Mouse (Mus musculus): Measurements from ENCODE around the gene Gm10577.
A peak's percentile ranks its signal among the peaks of the same experiment; 100 is the strongest.

The Gm10577 gene

DNA sequence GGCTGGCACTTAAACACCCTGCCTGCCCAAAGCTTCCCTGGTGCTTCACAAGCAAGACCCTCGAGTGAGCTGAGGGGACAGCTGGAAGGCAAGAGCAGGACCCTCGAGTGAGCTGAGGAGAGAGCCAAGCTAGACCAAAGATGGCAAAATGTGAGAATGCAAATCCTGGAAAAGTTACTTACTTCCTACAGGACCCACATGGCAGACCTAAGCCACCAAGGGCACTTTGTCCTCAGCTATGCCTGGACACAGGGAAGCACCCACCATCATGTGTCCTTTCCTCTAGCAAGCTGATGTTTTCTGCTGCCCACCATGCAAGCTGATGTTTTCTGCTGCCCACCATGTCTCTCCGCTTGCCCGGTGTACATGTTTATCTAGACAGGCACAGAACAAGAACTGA lies at the start of gene Gm10577:
Gene Gm10577 (minus strand): TSS at position 101 of the 400 bp plus-strand sequence.
- no peak for DNase-seq (ENCODE audit: low read depth, low spot score)
- H3K36me3 ChIP-seq (ENCODE audit: control insufficient read depth, insufficient read depth, low read length, poor library complexity, severe bottlenecking): no peaks in the 10 kb centered on the region
- H3K27me3 ChIP-seq (ENCODE audit: control insufficient read depth, insufficient read depth, low read length, poor library complexity, severe bottlenecking): no peaks in the 10 kb centered on the region

- Histone ChIP-seq H3K27me3 (ENCODE audit: control insufficient read depth, insufficient read depth, low read length, poor library complexity, severe bottlenecking) (no peaks in the 10 kb centered on the region), H3K36me3 (ENCODE audit: control insufficient read depth, insufficient read depth, low read length, poor library complexity, severe bottlenecking) (no peaks in the 10 kb centered on the region)
- DNase-seq (ENCODE audit: low read depth, low spot score): no peak
Observed at GRCm38 (mm10) chr4:101069154-101069971, 48.9 kb upstream of the Gm10577 start.

DNA sequence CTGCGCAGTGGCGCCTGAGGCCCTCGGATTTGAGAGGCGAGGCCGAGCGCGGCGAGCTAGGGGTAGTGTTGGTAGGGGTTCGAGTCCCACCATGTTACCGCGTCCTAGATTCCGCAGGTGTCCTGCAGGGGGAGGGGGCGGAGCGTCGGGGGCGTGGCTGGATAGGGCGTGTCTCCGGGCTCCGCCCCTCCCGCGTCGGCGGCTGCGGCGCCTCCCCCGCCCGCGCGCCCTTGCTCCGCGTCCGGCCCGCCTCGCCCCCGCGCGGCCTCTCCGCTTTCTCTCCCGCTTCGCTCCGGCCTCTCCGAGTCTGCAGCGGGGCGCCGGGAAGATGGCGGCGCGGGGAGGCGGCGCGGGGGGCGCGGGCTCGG lies 48.3 kb upstream of the Gm10577 start, which contains the start of gene Raver2:
Gene Raver2 (plus strand): TSS at position 198 of the 368 bp plus-strand sequence.
- Histone ChIP-seq H3K36me3 (ENCODE audit: control insufficient read depth, insufficient read depth, low read length, poor library complexity, severe bottlenecking) (no peaks in the 10 kb centered on the region), H3K27me3 (ENCODE audit: control insufficient read depth, insufficient read depth, low read length, poor library complexity, severe bottlenecking) (no peaks in the 10 kb centered on the region)
- DNase-seq (ENCODE audit: low read depth, low spot score): peak; percentile 5

- Histone ChIP-seq H3K27me3 (ENCODE audit: control insufficient read depth, insufficient read depth, low read length, poor library complexity, severe bottlenecking) (no peaks in the 10 kb centered on the region), H3K36me3 (ENCODE audit: control insufficient read depth, insufficient read depth, low read length, poor library complexity, severe bottlenecking) (no peaks in the 10 kb centered on the region)
- no peak for DNase-seq (ENCODE audit: low read depth, low spot score)
Observed at GRCm38 (mm10) chr4:101066401-101066800, 45.9 kb upstream of the Gm10577 start.

DNA sequence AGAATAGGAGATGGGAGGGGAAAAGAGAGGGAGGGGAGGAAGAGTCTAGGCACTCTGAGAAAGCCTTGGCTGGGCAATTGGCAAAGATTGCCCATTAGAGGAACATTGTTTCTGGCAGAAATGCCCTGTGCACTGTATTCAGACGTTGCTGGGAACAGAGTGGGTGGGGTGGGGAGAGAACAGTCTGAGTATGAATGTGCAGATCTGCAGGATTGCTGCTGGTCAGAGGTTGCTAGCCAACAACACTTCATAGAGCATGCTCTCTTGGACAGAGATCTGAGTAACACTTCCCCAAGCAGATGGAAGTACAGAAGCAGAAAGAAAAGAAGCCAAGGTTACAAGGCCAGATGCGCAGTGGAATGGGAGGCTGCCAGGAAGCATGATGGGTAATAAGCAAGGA lies 41.6 kb upstream of the Gm10577 start:
- H3K27me3 ChIP-seq (ENCODE audit: control insufficient read depth, insufficient read depth, low read length, poor library complexity, severe bottlenecking): no peaks in the 10 kb centered on the region

DNA sequence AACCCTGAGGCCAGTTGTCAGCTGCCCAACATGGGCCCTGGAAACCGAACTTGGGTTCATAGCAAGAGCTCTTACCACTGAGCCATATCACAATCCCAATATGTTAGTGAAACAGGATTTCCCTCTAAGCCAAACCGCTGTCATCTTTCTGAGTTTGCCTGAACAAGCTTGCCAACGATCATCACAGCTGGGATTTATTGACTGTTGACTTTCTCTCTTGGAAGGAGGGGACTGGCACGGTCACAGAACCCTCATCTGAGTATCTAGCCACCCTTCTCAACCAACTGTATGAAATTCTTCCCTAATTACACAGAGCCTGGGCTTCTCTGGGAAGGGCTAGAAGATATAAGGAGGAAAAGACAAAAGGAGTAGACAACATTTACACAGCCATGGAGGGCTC lies 26.1 kb upstream of the Gm10577 start:
- Histone ChIP-seq H3K36me3 (ENCODE audit: control insufficient read depth, insufficient read depth, low read length, poor library complexity, severe bottlenecking) (no peaks in the 10 kb centered on the region), H3K27me3 (ENCODE audit: control insufficient read depth, insufficient read depth, low read length, poor library complexity, severe bottlenecking) (no peaks in the 10 kb centered on the region)
- no peak for DNase-seq (ENCODE audit: low read depth, low spot score)

More for the DNA sequence above, 41.6 kb upstream of the Gm10577 start:
- no peaks in the 10 kb centered on the region for H3K36me3 ChIP-seq (ENCODE audit: control insufficient read depth, insufficient read depth, low read length, poor library complexity, severe bottlenecking)
- DNase-seq (ENCODE audit: low read depth, low spot score): no peak

GRCm38 (mm10) chr4:101044149-101044548 lies 23.7 kb upstream of the Gm10577 start:
- H3K27me3 ChIP-seq (ENCODE audit: control insufficient read depth, insufficient read depth, low read length, poor library complexity, severe bottlenecking): no peaks in the 10 kb centered on the region
- DNase-seq (ENCODE audit: low read depth, low spot score): no peak
- H3K36me3 ChIP-seq (ENCODE audit: control insufficient read depth, insufficient read depth, low read length, poor library complexity, severe bottlenecking): no peaks in the 10 kb centered on the region

- Histone ChIP-seq H3K36me3 (ENCODE audit: control insufficient read depth, insufficient read depth, low read length, poor library complexity, severe bottlenecking) (no peaks in the 10 kb centered on the region), H3K27me3 (ENCODE audit: control insufficient read depth, insufficient read depth, low read length, poor library complexity, severe bottlenecking) (no peaks in the 10 kb centered on the region)
- DNase-seq (ENCODE audit: low read depth, low spot score): no peak
Observed at GRCm38 (mm10) chr4:101043691-101044090, 23.2 kb upstream of the Gm10577 start.

DNA sequence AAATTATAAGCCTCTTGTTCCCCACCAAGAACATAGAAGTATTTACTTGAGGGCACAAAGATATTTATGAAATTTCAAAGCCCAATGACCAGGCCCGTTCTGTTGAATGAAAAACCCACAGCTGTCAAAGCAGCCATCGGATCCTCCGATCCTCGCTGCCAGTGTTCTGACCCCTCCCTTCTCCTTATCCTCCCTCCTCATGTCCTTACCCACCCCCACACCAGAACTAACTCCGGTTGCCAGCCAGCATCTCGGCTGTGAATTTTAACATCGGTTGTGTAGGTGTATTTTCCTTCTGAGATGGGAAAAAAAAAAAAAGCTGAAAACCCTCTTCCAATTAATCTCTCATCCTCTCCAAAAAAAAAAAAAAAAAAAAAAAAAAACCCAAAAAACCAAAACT lies 16.7 kb upstream of the Gm10577 start:
- H3K36me3 ChIP-seq (ENCODE audit: control insufficient read depth, insufficient read depth, low read length, poor library complexity, severe bottlenecking): no peaks in the 10 kb centered on the region
- H3K27me3 ChIP-seq (ENCODE audit: control insufficient read depth, insufficient read depth, low read length, poor library complexity, severe bottlenecking): no peaks in the 10 kb centered on the region
- no peak for DNase-seq (ENCODE audit: low read depth, low spot score)

GRCm38 (mm10) chr4:101035131-101035530 lies 14.6 kb upstream of the Gm10577 start:
- Histone ChIP-seq H3K36me3 (ENCODE audit: control insufficient read depth, insufficient read depth, low read length, poor library complexity, severe bottlenecking) (no peaks in the 10 kb centered on the region), H3K27me3 (ENCODE audit: control insufficient read depth, insufficient read depth, low read length, poor library complexity, severe bottlenecking) (no peaks in the 10 kb centered on the region)
- no peak for DNase-seq (ENCODE audit: low read depth, low spot score)

GRCm38 (mm10) chr4:101033047-101033446 lies 12.6 kb upstream of the Gm10577 start:
- DNase-seq (ENCODE audit: low read depth, low spot score): no peak
- H3K36me3 ChIP-seq (ENCODE audit: control insufficient read depth, insufficient read depth, low read length, poor library complexity, severe bottlenecking): no peaks in the 10 kb centered on the region
- H3K27me3 ChIP-seq (ENCODE audit: control insufficient read depth, insufficient read depth, low read length, poor library complexity, severe bottlenecking): no peaks in the 10 kb centered on the region

DNA sequence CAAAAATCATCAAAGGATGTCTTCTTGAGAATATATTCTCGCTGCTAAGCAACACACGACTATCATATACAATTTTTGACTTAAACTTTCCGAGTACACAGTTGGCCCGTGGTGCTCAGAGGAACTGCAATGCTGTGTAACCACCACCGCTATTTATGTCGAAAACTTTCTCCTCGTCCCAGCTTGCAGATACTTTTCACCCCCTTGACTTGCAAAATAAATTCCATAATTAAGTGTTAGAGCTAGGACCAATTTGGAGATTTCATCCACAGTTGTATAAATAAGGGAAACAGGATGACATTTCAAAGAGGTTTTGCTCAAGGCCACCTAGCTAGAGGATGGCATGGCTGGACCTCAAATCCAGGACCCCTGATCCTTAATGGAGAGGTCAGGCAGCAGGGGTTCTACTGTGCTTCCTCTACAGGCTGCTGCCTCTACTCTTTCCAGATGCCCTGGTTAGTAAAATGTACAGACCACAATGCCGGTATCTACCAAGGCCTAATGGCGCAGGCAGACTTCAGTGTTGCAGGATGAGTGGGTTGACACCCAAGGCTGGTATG lies 7.4 kb upstream of the Gm10577 start:
- H3K27me3 ChIP-seq (ENCODE audit: control insufficient read depth, insufficient read depth, low read length, poor library complexity, severe bottlenecking): no peaks in the 10 kb centered on the region
- no peak for DNase-seq (ENCODE audit: low read depth, low spot score)
- H3K36me3 ChIP-seq (ENCODE audit: control insufficient read depth, insufficient read depth, low read length, poor library complexity, severe bottlenecking): no peaks in the 10 kb centered on the region

DNA sequence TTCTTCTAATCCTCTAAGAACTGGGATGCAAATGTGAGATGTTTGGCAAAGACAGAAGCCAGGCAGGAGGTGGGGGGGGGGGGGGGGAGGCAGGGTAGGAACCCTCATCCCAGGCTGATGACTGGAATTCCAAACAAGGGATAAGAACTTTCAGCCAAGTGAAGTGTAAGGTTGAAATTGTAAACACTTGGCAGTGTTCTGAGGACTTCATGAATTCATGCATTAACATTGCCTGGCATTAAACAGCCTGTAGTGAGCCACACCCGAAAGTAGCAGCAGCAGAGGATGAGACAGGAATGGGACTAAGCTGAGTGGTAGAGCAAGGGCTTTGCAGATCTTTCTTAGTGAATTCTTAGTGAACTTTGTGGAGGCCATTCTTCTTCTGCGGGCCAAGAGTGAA lies 6.5 kb upstream of the Gm10577 start:
- H3K36me3 ChIP-seq (ENCODE audit: control insufficient read depth, insufficient read depth, low read length, poor library complexity, severe bottlenecking): no peaks in the 10 kb centered on the region
- no peaks in the 10 kb centered on the region for H3K27me3 ChIP-seq (ENCODE audit: control insufficient read depth, insufficient read depth, low read length, poor library complexity, severe bottlenecking)

GRCm38 (mm10) chr4:101026566-101026965 lies 6.1 kb upstream of the Gm10577 start:
- Histone ChIP-seq H3K27me3 (ENCODE audit: control insufficient read depth, insufficient read depth, low read length, poor library complexity, severe bottlenecking) (no peaks in the 10 kb centered on the region), H3K36me3 (ENCODE audit: control insufficient read depth, insufficient read depth, low read length, poor library complexity, severe bottlenecking) (no peaks in the 10 kb centered on the region)
- no peak for DNase-seq (ENCODE audit: low read depth, low spot score)

More for the DNA sequence above, 6.5 kb upstream of the Gm10577 start:
- DNase-seq (ENCODE audit: low read depth, low spot score): no peak

- no peaks in the 10 kb centered on the region for H3K27me3 ChIP-seq (ENCODE audit: control insufficient read depth, insufficient read depth, low read length, poor library complexity, severe bottlenecking)
- DNase-seq (ENCODE audit: low read depth, low spot score): no peak
- no peaks in the 10 kb centered on the region for H3K36me3 ChIP-seq (ENCODE audit: control insufficient read depth, insufficient read depth, low read length, poor library complexity, severe bottlenecking)
Observed at GRCm38 (mm10) chr4:101017806-101018205, 2.7 kb downstream of the Gm10577 start.
